Mouse (Mus musculus) liver, embryonic 13.5 days (tissue): ENCODE results near the gene Ptpn23. TPM values are rescaled to one million over a fixed set of nuclear protein-coding genes. Genes with fewer than 3 reads are reported as not detected.

Source experiments
- ATAC-seq: fragments of 200-750 bp; cut with Nextera tagmentation; 2 replicates; pipeline ENCODE4 v1.8.0; 2017; ENCODE audit warnings: low read depth, mild to moderate bottlenecking, moderate number of reproducible peaks, moderate library complexity
- DNase-seq: peaks from one replicate; pipeline ENCODE4 v3.0.0; 2022
- H3K27ac ChIP-seq: fragments of 300-500 bp; sonication (generic); 2 replicates; pipeline ENCODE4 v1.5.1; 2015; ENCODE audit warnings: moderate library complexity, mild to moderate bottlenecking, inconsistent platforms
- H3K27me3 ChIP-seq: fragments of 300-500 bp; sonication (generic); 2 replicates; pipeline ENCODE4 v1.6.1; 2015; ENCODE audit warnings: mild to moderate bottlenecking, inconsistent platforms
- H3K36me3 ChIP-seq: fragments of 300-500 bp; sonication (generic); 2 replicates; pipeline ENCODE4 v1.6.1; 2015; ENCODE audit warnings: mild to moderate bottlenecking, inconsistent platforms
- H3K4me1 ChIP-seq: fragments of 300-500 bp; sonication (generic); replicated peaks from 2 replicates; pipeline ENCODE4 v1.6.1; 2015; ENCODE audit warnings: inconsistent platforms
- H3K4me2 ChIP-seq: fragments of 300-500 bp; sonication (generic); 2 replicates; pipeline ENCODE4 v1.6.1; 2015; ENCODE audit warnings: inconsistent platforms, mild to moderate bottlenecking, moderate library complexity
- H3K4me3 ChIP-seq: fragments of 300-500 bp; sonication (generic); replicated peaks from 2 replicates; pipeline ENCODE4 v1.5.1; 2015; ENCODE audit warnings: mild to moderate bottlenecking, inconsistent platforms
- H3K9ac ChIP-seq: fragments of 300-500 bp; sonication (generic); 2 replicates; pipeline ENCODE4 v1.6.1; 2015; ENCODE audit warnings: mild to moderate bottlenecking, inconsistent platforms
- H3K9me3 ChIP-seq: fragments of 300-500 bp; sonication (generic); replicated peaks from 2 replicates; pipeline ENCODE4 v1.6.1; 2016; ENCODE audit warnings: inconsistent platforms
- WGBS: fragments of 180-500 bp; shearing (Covaris S2); methylation state at CpG from one replicate; pipeline ENCODE4 v1.1.7; 2015; ENCODE audit not compliant: insufficient replicate concordance; 5-methylcytosine and 5-hydroxymethylcytosine counted together
- polyA plus RNA-seq: library from polyadenylated mRNA; unstranded; fragments of >200 nt; fragmentation: Nextera tagmentation; extraction: Ambion mirVana; gene quantifications from 2 replicates; pipeline ENCODE4 v1.2.1, GENCODE M21; 2015

The Ptpn23 gene
- 3.2 TPM in 2 replicates for polyA plus RNA-seq

DNA sequence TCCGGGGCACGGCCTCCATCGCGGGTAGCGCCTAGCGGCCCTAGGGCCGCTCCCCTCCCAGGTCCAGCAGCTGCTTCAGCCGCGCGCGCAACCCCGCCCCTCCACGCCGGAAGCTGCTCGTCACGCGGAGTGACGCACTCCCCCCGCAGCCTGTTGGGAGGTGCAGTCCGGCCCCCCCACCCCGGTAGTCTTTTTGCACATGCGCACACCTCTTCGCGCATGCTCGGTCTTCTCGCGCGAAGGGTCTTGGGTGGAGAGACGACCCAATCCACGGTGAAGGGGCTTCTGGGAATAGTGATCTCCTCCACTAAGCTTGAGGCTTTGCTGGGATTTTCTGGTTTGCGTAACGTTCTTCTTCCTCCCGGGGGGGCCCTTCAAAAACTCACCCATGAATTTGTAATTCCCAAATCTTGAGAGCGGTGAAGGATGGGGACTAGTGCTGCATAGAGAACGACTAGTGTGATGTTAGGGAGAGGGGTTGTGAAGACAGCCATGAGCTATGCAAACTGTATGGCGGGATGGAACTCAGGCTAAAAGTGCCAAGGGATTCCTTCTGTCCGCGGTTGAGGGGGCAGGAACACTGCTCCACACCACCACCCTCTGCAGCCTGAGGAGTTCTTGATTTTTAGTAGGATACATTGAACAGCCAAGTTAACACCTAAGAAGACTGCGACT, at the start of gene Ptpn23:
Gene Ptpn23, minus strand, starts transcription at position 115 of the 675 bp plus-strand sequence.
- DNase-seq (peak; percentile 90), ATAC-seq (peak; percentile 96)
- H3K4me2 ChIP-seq: peak within 1 kb of the TSS; percentile 95
- no peaks in the 10 kb centered on the region for H3K27me3 ChIP-seq
- H3K9me3 ChIP-seq: no peaks in the 10 kb centered on the region
- peak within 1 kb of the TSS; percentile 87 for H3K4me3 ChIP-seq
- 0 out of 2 replicates have a peak, but pooled peaks cover 14% of the 10 kb centered on the region for H3K36me3 ChIP-seq
- peak within 1 kb of the TSS; percentile 63 for H3K27ac ChIP-seq
- H3K9ac ChIP-seq: peak within 1 kb of the TSS; percentile 87
- WGBS: under 1% methylated on average over 39 of the region's 39 CpGs
- H3K4me1 ChIP-seq: peaks cover 27% of the 10 kb centered on the region

DNA sequence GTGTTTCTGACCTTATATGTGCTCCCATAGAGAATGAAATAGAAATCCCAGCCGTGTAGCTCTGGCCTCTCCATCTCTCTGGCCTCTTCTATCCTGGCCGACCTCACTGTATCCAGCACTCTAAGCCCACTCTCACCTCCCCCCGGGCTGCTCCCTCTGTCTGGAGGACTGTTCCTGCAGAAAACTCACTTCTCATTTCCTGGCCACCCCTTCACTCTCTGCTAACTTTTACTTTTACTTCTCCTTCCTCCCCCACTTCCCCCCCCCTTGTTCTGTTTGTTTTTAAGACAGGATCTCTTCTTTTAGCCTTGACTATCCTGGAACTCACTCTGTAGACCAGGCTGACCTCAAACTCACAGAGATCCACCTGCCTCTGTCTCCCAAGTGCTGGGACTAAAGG, 44.5 kb upstream of the Ptpn23 start:
- H3K4me1 ChIP-seq: peaks cover 3% of the 10 kb centered on the region; the same call in 1 of the 2 replicates
- no peak overlapping the region for H3K4me3 ChIP-seq
- 35% methylated on average over 3 of the region's 3 CpGs for WGBS
- H3K9me3 ChIP-seq: no peaks in the 10 kb centered on the region
- no peaks in the 10 kb centered on the region for H3K36me3 ChIP-seq
- no peak for ATAC-seq
- H3K27me3 ChIP-seq: no peaks in the 10 kb centered on the region
- no peak overlapping the region for H3K4me2 ChIP-seq
- no peak overlapping the region for H3K9ac ChIP-seq
- no peak for DNase-seq
- H3K27ac ChIP-seq: no peak overlapping the region

DNA sequence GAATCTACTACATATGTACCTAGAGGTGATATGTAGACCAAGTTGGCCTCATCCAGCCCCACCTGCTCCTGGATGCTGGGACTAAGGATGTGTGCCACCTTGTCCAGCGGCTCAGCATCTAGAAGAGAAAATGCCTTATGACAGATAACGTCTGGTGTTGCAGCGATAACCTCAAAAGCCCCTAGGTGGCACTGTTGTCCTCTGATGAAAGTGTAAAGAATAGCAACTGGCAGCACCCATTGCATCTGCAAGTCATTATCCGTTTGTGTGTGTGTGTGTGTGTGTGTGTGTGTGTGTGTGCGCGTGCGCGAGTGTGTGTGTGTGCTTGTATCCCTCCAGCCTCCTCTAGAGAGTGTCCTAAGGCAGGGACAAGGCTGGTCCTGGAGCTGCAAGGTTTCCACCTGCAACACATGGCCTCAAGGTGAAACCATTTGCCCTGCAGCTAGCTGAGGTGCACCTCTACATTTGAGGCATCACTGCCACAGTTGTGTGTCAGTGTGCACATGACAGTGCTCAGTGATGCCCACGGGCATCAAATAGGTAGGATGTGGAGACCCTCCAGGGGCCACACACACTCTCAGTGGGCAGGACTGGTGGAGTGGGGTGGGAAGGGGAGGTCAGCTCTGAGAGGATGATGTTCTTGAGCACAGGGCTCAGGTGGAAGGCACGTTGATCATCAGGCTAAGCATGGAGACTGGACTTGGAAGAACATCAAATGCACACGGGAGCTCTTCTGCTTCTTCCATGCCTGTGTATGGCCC, 41.0 kb upstream of the Ptpn23 start:
- Histone ChIP-seq H3K9ac (no peak overlapping the region), H3K4me1 (peaks cover 3% of the 10 kb centered on the region; the same call in 1 of the 2 replicates), H3K36me3 (0 out of 2 replicates have a peak, but pooled peaks cover 3% of the 10 kb centered on the region), H3K9me3 (no peaks in the 10 kb centered on the region), H3K4me3 (no peak overlapping the region), H3K27me3 (no peaks in the 10 kb centered on the region), H3K4me2 (no peak overlapping the region), H3K27ac (no peak overlapping the region)
- ATAC-seq (peak; percentile 69), DNase-seq (peak; percentile 65)
- WGBS: 20% methylated on average over 11 of the region's 11 CpGs

DNA sequence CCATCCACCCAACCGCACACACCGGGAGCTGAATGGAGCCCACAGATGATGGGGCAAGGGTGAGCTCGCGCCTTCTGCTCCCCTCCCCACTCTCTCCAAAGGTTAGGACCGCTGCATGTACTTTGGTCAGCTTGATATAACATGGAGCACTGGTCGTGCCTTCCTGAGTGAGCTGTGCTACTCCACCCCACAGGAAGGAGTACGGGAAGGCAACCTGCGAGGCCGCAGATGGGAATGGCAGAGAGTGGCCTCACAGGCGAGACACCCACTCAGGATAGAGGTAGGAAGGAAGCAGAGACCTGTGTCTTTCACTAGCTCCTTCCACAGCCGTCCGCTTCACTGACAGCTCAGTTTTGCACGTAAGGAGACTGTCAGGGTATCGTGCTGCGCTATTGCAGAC, 40.3 kb upstream of the Ptpn23 start:
- Histone ChIP-seq H3K27me3 (no peaks in the 10 kb centered on the region), H3K27ac (no peak overlapping the region), H3K36me3 (0 out of 2 replicates have a peak, but pooled peaks cover 3% of the 10 kb centered on the region), H3K4me2 (no peak overlapping the region), H3K9ac (no peak overlapping the region), H3K9me3 (no peaks in the 10 kb centered on the region), H3K4me1 (peaks cover 3% of the 10 kb centered on the region; the same call in 1 of the 2 replicates), H3K4me3 (no peak overlapping the region)
- 68% methylated on average over 15 of the region's 15 CpGs for WGBS
- DNase-seq (no peak), ATAC-seq (no peak)

DNA sequence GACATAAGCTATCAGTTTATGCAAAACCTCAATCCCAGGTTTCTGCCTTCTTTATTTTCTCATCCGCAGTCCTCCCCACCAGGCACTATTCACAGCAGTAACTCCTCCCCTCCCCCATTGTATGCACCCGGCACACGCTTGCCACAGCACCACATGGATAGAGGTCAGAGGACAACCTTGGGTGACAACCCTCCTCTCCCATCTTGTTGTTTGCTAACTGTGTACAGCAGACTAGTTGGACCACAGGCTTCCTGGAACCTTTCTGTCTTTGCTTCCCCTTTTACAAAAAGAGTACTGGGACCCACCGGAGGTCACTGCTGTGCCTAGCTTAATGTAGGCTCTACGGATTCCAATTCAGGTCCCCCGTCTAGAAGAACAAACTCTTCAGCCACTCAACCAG, 32.5 kb upstream of the Ptpn23 start:
- Histone ChIP-seq H3K4me3 (no peak overlapping the region), H3K4me1 (peaks cover 14% of the 10 kb centered on the region), H3K9me3 (no peaks in the 10 kb centered on the region), H3K27me3 (no peaks in the 10 kb centered on the region), H3K4me2 (no peak overlapping the region), H3K9ac (no peak overlapping the region), H3K36me3 (peaks cover 4% of the 10 kb centered on the region), H3K27ac (0 out of 2 replicates have a peak overlapping the region, but pooled peaks have one; percentile 4)
- 39% methylated on average over 6 of the region's 6 CpGs for WGBS
- DNase-seq (no peak), ATAC-seq (peak; percentile 58; the same call in 1 of the 2 replicates)

DNA sequence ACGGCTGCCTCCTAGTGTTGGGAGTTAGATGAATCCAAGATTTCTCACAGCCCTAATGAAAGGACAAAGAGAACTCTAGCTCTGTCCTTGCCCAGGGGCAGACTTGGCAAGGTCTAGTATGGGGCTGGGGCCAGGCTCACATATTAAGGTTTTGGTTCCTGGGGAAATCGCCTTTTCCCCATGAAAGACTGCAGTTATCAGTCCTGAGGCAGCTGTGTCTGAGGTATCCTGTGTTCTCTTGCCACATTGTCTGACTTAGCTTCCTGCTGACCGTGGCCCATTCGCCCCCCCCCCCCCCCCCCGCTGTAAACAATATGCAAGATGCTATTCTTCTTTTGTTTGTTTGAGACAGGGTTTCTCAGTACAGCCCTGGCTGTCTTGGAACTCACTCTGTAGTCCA, 32.0 kb upstream of the Ptpn23 start:
- Histone ChIP-seq H3K27me3 (no peaks in the 10 kb centered on the region), H3K9ac (no peak overlapping the region), H3K36me3 (peaks cover 7% of the 10 kb centered on the region), H3K27ac (no peak overlapping the region), H3K4me2 (no peak overlapping the region), H3K4me3 (no peak overlapping the region), H3K4me1 (peaks cover 14% of the 10 kb centered on the region), H3K9me3 (no peaks in the 10 kb centered on the region)
- DNase-seq: no peak
- 0 out of 2 replicates have a peak, but pooled peaks have one; percentile 34 for ATAC-seq
- 24% methylated on average over 3 of the region's 5 CpGs for WGBS

DNA sequence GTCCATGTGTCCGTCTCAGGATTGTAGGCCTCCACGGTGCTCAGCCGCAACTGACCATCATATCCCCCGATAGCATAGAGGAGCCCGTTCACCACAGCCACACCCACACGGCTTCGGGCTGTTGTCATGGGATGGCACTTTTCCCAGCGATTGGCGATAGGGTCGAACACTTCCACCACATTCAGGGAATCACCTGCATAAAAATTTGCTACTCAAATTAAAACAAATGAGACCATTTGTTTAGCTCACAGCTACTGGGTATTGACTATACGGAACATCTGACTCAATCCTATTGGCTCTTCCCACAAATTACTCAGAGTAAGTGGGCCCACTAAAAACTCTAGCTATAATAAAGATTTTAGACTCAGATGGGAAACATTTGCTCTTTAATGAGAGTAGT, 28.0 kb upstream of the Ptpn23 start:
- Histone ChIP-seq H3K27me3 (no peaks in the 10 kb centered on the region), H3K27ac (no peak overlapping the region), H3K9me3 (no peaks in the 10 kb centered on the region), H3K4me1 (peaks cover 14% of the 10 kb centered on the region), H3K4me2 (no peak overlapping the region), H3K4me3 (no peak overlapping the region), H3K9ac (no peak overlapping the region), H3K36me3 (peaks cover 7% of the 10 kb centered on the region)
- ATAC-seq (no peak), DNase-seq (no peak)
- 89% methylated on average over 11 of the region's 11 CpGs for WGBS

DNA sequence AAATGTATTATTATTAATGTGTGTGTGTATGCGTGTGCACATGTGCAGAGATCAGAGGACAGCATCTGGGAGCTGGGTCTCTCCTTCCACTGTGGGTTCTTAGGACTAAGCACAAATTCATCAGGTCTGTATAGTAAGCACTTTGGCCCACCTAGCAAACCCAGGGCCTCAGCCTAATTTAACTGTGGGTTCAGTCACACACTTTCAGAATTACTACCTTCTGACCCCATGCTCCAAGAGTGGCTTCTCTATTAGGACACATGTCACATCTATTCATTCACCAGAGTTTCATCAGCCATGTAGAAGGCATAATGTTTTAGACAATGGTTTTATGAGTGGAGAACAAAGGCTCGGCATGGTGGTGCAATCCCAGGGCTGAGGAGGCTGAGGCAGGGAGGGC, 25.0 kb upstream of the Ptpn23 start:
- H3K9me3 ChIP-seq: no peaks in the 10 kb centered on the region
- no peak overlapping the region for H3K27ac ChIP-seq
- H3K4me2 ChIP-seq: no peak overlapping the region
- no peak for DNase-seq
- no peaks in the 10 kb centered on the region for H3K27me3 ChIP-seq
- WGBS: 73% methylated on average over 2 of the region's 2 CpGs
- H3K4me3 ChIP-seq: no peak overlapping the region
- no peak for ATAC-seq
- no peak overlapping the region for H3K9ac ChIP-seq
- no peaks in the 10 kb centered on the region for H3K4me1 ChIP-seq
- H3K36me3 ChIP-seq: peaks cover 17% of the 10 kb centered on the region

DNA sequence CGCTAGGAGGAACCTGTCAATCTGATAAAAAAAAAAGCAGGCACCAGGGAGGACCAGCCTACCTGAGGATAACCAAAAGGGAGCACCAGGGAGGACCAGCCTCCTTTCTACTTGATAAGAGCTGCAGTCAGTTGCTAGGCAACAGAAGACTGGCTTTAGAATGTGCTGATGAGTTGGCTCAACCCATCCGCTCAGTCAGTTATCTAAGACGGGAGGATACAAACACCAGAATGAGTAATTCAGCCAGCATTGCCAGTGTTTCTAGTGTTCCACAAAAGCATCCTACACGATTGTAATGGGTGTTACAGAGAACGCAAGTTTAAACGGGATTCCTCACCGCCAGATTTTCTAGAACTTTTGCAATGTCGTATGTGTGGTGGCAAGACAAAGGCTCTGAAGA, 23.2 kb upstream of the Ptpn23 start:
- no peak overlapping the region for H3K9ac ChIP-seq
- H3K36me3 ChIP-seq: peaks cover 19% of the 10 kb centered on the region
- no peak overlapping the region for H3K4me2 ChIP-seq
- WGBS: 67% methylated on average over 8 of the region's 8 CpGs
- no peaks in the 10 kb centered on the region for H3K9me3 ChIP-seq
- no peak overlapping the region for H3K27ac ChIP-seq
- DNase-seq: no peak
- no peak for ATAC-seq
- H3K4me3 ChIP-seq: no peak overlapping the region
- H3K4me1 ChIP-seq: no peaks in the 10 kb centered on the region
- H3K27me3 ChIP-seq: no peaks in the 10 kb centered on the region

DNA sequence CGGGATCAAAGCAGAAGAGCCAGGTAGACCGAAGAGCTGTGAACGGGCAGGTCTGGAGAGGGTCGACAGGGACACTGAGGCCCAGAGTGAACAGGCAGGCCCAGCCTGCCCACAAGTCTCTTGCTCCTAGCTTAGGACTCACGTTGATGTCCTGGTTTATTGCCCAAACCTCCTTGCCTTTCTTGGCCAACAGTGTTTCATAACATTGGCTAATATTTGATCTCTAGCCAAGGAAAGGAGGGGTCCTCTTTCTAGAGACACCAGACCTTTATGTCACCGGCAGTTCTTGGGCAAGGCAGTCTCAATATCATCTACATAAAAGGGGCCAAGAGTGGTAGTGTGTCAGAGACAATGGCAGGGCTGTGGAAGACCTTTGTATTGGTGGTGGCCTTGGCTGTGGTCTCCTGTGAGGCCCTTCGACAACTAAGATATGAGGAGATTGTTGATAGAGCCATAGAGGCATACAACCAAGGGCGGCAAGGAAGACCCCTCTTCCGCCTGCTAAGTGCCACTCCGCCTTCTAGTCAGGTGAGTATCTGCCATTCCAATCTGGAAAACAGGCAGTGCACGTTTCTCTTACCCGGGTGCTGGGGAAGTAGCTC, 11.6 kb upstream of the Ptpn23 start, which contains the start of gene Ngp:
Gene Ngp, plus strand, starts transcription at position 237 of the 602 bp plus-strand sequence.
- Histone ChIP-seq H3K9ac (no peak within 1 kb of the TSS), H3K36me3 (no peaks in the 10 kb centered on the region), H3K27me3 (no peaks in the 10 kb centered on the region), H3K4me3 (no peak within 1 kb of the TSS), H3K4me2 (no peak within 1 kb of the TSS), H3K4me1 (no peaks in the 10 kb centered on the region), H3K27ac (no peak within 1 kb of the TSS), H3K9me3 (no peaks in the 10 kb centered on the region)
- WGBS: 72% methylated on average over 12 of the region's 12 CpGs
- ATAC-seq: no peak
- no peak for DNase-seq

DNA sequence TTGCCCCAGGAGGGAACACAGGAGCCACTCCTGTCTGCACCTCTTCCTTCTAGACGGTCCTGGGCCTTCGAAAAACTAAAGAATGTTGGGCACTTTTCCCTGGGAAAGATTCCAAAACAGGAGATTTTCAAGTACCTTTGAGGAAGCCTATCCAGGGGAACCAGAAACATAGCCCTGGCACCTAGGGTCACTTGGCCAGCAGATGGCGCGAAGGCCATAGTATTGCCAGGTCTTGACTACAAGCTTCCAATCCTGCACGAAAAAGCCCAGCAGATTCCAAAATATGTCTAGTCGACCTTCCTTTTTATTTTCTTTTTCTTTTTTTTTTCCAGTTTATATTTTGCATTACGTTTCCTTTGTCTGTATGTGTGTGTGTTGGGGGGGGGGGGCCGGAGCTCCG, 5.8 kb upstream of the Ptpn23 start:
- DNase-seq (no peak), ATAC-seq (no peak)
- no peaks in the 10 kb centered on the region for H3K36me3 ChIP-seq
- no peak overlapping the region for H3K9ac ChIP-seq
- no peaks in the 10 kb centered on the region for H3K27me3 ChIP-seq
- no peak overlapping the region for H3K4me3 ChIP-seq
- no peak overlapping the region for H3K4me2 ChIP-seq
- H3K27ac ChIP-seq: no peak overlapping the region
- H3K4me1 ChIP-seq: peaks cover 5% of the 10 kb centered on the region
- no peaks in the 10 kb centered on the region for H3K9me3 ChIP-seq
- WGBS: 56% methylated on average over 9 of the region's 9 CpGs
